Mouse (Mus musculus): ENCODE results near the gene Ugt8a.

The Ugt8a gene

DNA sequence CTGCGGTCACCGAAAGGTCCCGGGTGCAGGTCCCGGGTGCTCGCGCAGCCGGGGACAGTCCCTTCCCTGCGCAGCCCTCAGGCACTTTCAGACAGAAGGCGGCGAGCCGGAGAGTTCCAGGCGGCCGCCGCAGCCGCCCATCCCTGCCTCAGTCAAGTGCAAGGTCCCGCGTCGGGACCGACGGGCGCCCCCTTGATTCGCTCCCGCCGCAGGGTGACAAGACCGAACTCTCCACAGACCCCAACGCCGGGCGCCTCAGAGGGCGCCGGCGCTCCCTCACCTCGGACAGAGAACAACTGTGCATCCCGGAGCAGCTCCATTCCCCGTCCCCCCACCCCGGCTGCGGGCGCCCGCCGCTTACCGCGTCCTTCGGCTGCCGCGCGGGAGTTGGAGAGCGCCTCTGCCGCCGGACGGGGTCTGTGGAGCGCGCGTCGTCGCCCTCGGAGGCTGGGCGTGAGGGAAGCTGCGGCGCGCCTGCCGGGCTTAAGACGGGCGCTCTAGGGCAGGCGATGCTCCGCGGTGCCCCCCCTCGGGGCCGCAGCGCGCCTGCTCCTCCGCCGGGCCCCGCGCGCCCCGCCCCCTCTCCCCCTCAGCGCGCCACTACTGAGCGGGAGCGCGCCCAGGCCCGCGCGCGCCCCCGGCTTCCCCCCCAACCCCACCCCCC lies at the start of gene Ugt8a:
Ugt8a (minus strand) TSS at position 528 of the 664 bp plus-strand sequence.
- DNase-seq = no peak

GRCm38 (mm10) chr3:125986639-125987038 lies 48.2 kb upstream of the Ugt8a start:
- DNase-seq = no peak

GRCm38 (mm10) chr3:125983707-125984420 lies 45.4 kb upstream of the Ugt8a start:
- no peak for DNase-seq

DNA sequence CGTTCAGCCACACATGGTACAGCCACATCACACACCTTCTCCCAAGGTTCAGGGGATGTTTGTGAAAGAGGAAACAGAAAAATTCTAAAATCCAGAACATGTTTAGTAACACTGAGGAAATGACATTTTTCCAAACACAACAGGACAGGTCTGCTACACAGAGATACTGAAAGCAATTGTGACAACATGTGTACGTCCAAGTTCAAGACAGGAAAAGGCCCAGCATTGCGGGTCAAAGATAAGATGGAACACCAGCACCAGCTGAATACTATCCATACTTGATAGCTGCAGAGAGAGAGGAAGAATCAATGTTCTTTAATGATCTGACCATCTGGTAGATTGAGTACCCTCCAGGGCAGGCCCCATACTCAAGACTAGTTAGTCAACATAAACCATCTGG lies 41.1 kb upstream of the Ugt8a start:
- no peak for DNase-seq

DNA sequence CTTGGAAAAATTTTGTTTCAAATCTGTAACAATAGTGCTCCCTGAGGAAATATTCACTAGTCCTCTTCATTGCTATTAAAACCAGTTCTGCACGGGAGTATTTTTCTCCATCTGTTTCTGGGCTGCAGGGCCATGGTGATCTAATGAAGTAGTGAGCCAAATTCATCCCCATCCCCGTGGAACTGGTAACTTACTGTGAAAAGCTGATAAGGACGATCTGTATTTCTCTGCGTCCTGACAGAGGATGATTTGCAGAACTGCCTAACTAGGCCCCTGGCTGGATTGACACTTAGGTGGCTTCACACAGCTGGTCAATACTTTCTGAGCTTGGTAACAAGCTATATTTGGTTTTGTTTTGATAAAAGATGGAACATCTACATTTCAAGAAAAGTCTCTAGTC lies 37.5 kb upstream of the Ugt8a start:
- no peak for DNase-seq

GRCm38 (mm10) chr3:125969458-125969857 lies 31.0 kb upstream of the Ugt8a start:
- DNase-seq = no peak

GRCm38 (mm10) chr3:125956196-125956885 lies 17.9 kb upstream of the Ugt8a start:
- DNase-seq = no peak

DNA sequence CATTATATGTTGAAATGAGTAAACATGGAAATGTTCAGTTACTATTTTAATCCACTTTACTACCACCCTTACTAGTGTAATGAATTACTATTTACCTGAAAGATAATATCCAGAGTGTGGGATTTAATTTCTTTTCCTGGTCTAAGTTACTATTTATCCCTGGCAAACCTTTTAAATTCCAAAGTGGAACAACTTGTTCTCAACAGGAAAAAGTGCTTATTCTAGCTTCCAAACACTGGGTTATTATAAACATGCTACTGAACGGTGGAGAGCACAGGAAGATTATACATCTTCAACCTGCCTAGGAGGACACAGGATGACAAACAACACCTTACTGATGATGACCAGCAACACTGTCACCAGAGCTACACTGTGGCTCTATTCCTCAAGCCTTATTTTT lies 16.5 kb upstream of the Ugt8a start:
- DNase-seq = no peak

DNA sequence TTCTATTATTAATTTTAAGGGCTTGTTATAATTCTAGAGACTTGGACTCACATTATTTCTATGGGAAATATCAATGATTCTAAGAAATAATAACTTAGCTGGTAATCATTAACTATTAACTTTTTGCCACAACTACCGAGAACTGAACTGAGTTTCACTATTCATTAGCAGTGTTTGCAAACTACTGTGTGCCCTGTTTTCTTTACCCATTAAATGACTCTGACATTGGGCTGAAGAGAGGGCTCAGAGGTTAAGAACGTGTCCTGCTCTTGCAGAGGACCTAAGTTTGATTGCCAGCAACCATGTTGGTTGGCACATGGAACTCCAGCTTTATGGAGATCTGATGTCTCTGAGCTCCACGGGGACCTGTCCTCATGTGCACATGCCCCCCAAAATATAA lies 2.4 kb upstream of the Ugt8a start:
- DNase-seq = no peak

- peak; percentile 3 for DNase-seq
Measured at GRCm38 (mm10) chr3:125938756-125939109, 314 bp upstream of the Ugt8a start.

GRCm38 (mm10) chr3:125937536-125938091 lies 805 bp downstream of the Ugt8a start:
- DNase-seq = no peak

GRCm38 (mm10) chr3:125935796-125936195 lies 2.6 kb downstream of the Ugt8a start:
- no peak for DNase-seq

DNA sequence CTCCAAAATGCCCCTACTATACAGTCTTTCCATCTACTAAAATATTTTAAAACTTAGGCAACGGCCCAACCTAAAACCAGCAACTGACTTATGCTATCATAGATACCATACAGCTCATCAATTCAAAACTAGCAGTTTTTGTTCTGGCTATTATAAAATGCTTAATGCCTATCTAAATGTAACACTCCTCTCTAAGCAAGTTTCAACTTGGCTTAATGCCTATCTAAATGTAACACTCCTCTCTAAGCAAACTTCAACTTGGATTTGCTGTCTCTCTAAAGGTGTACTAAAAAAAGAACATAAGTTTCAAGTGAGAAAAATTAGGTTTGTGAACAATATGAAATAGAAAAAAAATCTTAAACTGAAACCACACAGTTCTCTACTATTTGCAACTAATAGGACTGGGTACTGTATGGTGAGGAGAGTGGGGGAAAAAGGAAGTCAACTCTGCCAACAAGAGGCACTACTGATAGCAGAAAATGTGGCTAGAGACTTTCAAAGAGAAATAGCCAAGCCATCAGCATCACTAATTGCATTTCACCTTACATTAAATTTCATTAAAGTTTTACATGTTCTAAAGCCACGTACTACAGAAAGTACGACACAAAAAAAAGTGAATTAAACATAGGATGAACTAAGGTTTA lies 5.7 kb downstream of the Ugt8a start:
- DNase-seq = no peak

GRCm38 (mm10) chr3:125931059-125931458 lies 7.4 kb downstream of the Ugt8a start:
- DNase-seq = no peak

- DNase-seq = no peak
Measured at GRCm38 (mm10) chr3:125920876-125921275, 17.5 kb downstream of the Ugt8a start.

- no peak for DNase-seq
Measured at GRCm38 (mm10) chr3:125898976-125899375, 39.4 kb downstream of the Ugt8a start.

DNA sequence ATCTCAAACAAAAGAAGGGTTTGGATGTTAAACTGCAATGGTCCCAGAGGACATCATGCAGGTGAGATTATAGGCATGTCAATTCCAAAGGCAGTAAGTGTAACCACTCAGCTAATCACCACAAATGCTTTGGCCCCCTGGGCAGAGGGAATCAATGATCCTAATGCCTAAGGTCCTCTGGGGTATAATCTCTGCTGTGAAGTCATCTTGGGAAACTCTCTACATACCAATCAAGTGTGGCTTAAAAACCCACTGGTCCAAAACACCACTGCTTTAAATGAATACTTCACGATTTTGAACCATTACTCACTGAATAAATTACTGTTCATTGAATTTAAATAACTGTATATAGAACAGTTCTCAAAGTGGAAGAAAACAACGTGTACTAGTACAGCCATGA lies 51.3 kb downstream of the Ugt8a start:
- DNase-seq = no peak

- no peak for DNase-seq
Measured at GRCm38 (mm10) chr3:125884879-125885278, 53.5 kb downstream of the Ugt8a start.

GRCm38 (mm10) chr3:125884423-125884822 lies 54.0 kb downstream of the Ugt8a start:
- DNase-seq = no peak

- DNase-seq = no peak
Measured at GRCm38 (mm10) chr3:125883009-125883408, 55.4 kb downstream of the Ugt8a start.

DNA sequence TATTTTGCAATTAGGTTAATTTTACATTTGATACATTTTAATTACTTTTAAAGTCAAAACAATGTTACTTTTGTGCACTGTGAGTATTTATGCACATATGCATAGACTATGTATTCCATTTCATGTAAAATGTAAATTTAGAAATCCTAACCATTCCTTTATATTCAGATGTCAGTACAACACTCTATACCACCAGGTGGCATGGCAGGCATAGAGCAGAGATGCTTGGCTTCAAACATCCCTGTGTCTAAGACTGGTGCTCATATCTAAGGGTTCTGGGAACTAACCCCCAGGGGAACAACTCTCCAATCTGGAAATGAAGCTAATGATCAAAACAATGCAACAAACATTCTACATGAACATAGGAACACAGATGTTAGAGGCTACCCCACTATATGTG lies 56.6 kb downstream of the Ugt8a start:
- no peak for DNase-seq

- no peak for DNase-seq
Measured at GRCm38 (mm10) chr3:125874371-125874770, 64.0 kb downstream of the Ugt8a start.

GRCm38 (mm10) chr3:125869873-125870272 lies 68.5 kb downstream of the Ugt8a start:
- no peak for DNase-seq

Measured in cerebellum, adult 11-12 months (tissue).